Mouse (Mus musculus): ENCODE results near the gene Thoc6. TPM values are rescaled to one million over a fixed set of nuclear protein-coding genes. Genes with fewer than 3 reads are reported as not detected.
A peak's percentile ranks its signal among the peaks of the same experiment; 100 is the strongest.

Gene Thoc6
- total and polyA plus RNA-seq, 3 experiments: 9.6 to 15.3 (median 9.7) TPM

- H3K4me1 ChIP-seq (ENCODE audit: control insufficient read depth, insufficient read depth, low read length): peaks cover 2% of the 10 kb centered on the region
- H3K79me2 ChIP-seq (replicated peaks; ENCODE audit: control insufficient read depth, insufficient read depth, low read length): no peaks in the 10 kb centered on the region
- intact Hi-C loops (cut with DNase I): no loop called here
- no peaks in the 10 kb centered on the region for H3K36me3 ChIP-seq (ENCODE audit: control insufficient read depth, insufficient read depth, low read length)
- peak overlapping the region; percentile 69 for H3K9ac ChIP-seq (ENCODE audit: low read depth, low read length)
- peak overlapping the region; percentile 93 for H3K27ac ChIP-seq
- H3K4me3 ChIP-seq: peak overlapping the region; percentile 67
- peaks cover 6% of the 10 kb centered on the region for H3K27me3 ChIP-seq (ENCODE audit: control insufficient read depth, insufficient read depth, low read length)
- peak; percentile 69 to 71 for DNase-seq
- TF ChIP-seq EP300 (IDR thresholded peaks at IDR 0.05; ENCODE audit: insufficient read depth, low read depth, low read length) (no peak), POLR2A (IDR thresholded peaks at IDR 0.05; ENCODE audit: insufficient read depth, low read depth, low read length) (no peak), CTCF (IDR thresholded peaks at IDR 0.05) (peak; percentile 45)
- 16% methylated on average over 15 of the region's 15 CpGs for WGBS
These were observed 2.0 kb upstream of the Thoc6 start for GRCm38 (mm10) chr17:23675564-23676281.

GRCm38 (mm10) chr17:23675127-23675526 lies 1.4 kb upstream of the Thoc6 start:
- WGBS: 16% methylated on average over 5 of the region's 5 CpGs
- Histone ChIP-seq H3K36me3 (ENCODE audit: control insufficient read depth, insufficient read depth, low read length) (no peaks in the 10 kb centered on the region), H3K27me3 (ENCODE audit: control insufficient read depth, insufficient read depth, low read length) (peaks cover 6% of the 10 kb centered on the region), H3K27ac (peak overlapping the region; percentile 93), H3K9ac (ENCODE audit: low read depth, low read length) (peak overlapping the region; percentile 25; the same call in 1 of the 2 replicates), H3K4me3 (peak overlapping the region; percentile 67), H3K79me2 (replicated peaks; ENCODE audit: control insufficient read depth, insufficient read depth, low read length) (no peaks in the 10 kb centered on the region), H3K4me1 (ENCODE audit: control insufficient read depth, insufficient read depth, low read length) (peaks cover 2% of the 10 kb centered on the region)
- intact Hi-C loops (cut with DNase I): no loop called here
- TF ChIP-seq POLR2A (IDR thresholded peaks at IDR 0.05; ENCODE audit: insufficient read depth, low read depth, low read length) (no peak), EP300 (IDR thresholded peaks at IDR 0.05; ENCODE audit: insufficient read depth, low read depth, low read length) (no peak), CTCF (IDR thresholded peaks at IDR 0.05) (no peak)
- DNase-seq: peak; percentile 69 to 80

GRCm38 (mm10) chr17:23674271-23674952 lies 730 bp upstream of the Thoc6 start:
- 25% methylated on average over 9 of the region's 9 CpGs for whole genome bisulfite sequencing
- H3K27me3 ChIP-seq (ENCODE audit: control insufficient read depth, insufficient read depth, low read length): peaks cover 2% of the 10 kb centered on the region
- H3K4me1 ChIP-seq (ENCODE audit: control insufficient read depth, insufficient read depth, low read length): peaks cover 2% of the 10 kb centered on the region
- no peaks in the 10 kb centered on the region for H3K36me3 ChIP-seq (ENCODE audit: control insufficient read depth, insufficient read depth, low read length)
- no peaks in the 10 kb centered on the region for H3K79me2 ChIP-seq (replicated peaks; ENCODE audit: control insufficient read depth, insufficient read depth, low read length)
- peak overlapping the region; percentile 80 for H3K9ac ChIP-seq (ENCODE audit: low read depth, low read length)
- TF ChIP-seq EP300 (IDR thresholded peaks at IDR 0.05; ENCODE audit: insufficient read depth, low read depth, low read length): no peak
- peak; percentile 38; the same call in 1 of the 2 replicates for TF ChIP-seq POLR2A (IDR thresholded peaks at IDR 0.05; ENCODE audit: insufficient read depth, low read depth, low read length)
- DNase-seq: peak; percentile 51 to 67
- H3K27ac ChIP-seq: peak overlapping the region; percentile 93
- H3K4me3 ChIP-seq: peak overlapping the region; percentile 67
- intact Hi-C loops (cut with DNase I): no loop called here

DNA sequence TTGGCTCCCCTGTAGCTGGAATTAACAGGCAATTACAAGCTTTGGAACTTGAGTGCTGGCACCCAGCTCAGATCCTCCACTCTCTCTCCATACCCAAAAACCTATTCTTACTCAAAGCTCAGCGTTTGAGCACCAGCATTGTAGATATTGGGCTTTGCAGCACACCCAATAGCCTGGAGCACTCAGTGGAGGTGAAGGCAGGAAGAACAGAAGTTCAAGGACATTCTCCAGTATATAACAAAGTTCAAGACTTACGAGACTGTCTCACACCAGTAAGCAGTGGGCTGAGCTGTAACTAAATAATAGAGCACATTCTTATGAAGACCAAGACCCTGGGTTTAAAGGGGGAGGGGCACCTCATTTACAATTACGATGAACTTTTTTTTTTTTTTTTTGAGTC lies 921 bp downstream of the Thoc6 start:
- no peak for DNase-seq
- Histone ChIP-seq H3K79me2 (replicated peaks; ENCODE audit: control insufficient read depth, insufficient read depth, low read length) (no peaks in the 10 kb centered on the region), H3K27ac (no peak overlapping the region), H3K9ac (ENCODE audit: low read depth, low read length) (no peak overlapping the region), H3K4me3 (no peak overlapping the region), H3K4me1 (ENCODE audit: control insufficient read depth, insufficient read depth, low read length) (peaks cover 2% of the 10 kb centered on the region), H3K36me3 (ENCODE audit: control insufficient read depth, insufficient read depth, low read length) (no peaks in the 10 kb centered on the region), H3K27me3 (ENCODE audit: control insufficient read depth, insufficient read depth, low read length) (no peaks in the 10 kb centered on the region)
- TF ChIP-seq EP300 (IDR thresholded peaks at IDR 0.05; ENCODE audit: insufficient read depth, low read depth, low read length) (no peak), CTCF (IDR thresholded peaks at IDR 0.05) (no peak), POLR2A (IDR thresholded peaks at IDR 0.05; ENCODE audit: insufficient read depth, low read depth, low read length) (no peak)
- WGBS: 52% methylated on average over 3 of the region's 3 CpGs
- intact Hi-C loops (cut with DNase I): no loop called here

GRCm38 (mm10) chr17:23671519-23671918 lies 2.2 kb downstream of the Thoc6 start:
- no peak for DNase-seq
- Histone ChIP-seq H3K27me3 (ENCODE audit: control insufficient read depth, insufficient read depth, low read length) (no peaks in the 10 kb centered on the region), H3K4me3 (no peak overlapping the region), H3K4me1 (ENCODE audit: control insufficient read depth, insufficient read depth, low read length) (peaks cover 2% of the 10 kb centered on the region), H3K79me2 (replicated peaks; ENCODE audit: control insufficient read depth, insufficient read depth, low read length) (no peaks in the 10 kb centered on the region), H3K36me3 (ENCODE audit: control insufficient read depth, insufficient read depth, low read length) (no peaks in the 10 kb centered on the region), H3K9ac (ENCODE audit: low read depth, low read length) (no peak overlapping the region), H3K27ac (no peak overlapping the region)
- WGBS: 91% methylated on average over 3 of the region's 3 CpGs
- intact Hi-C loops (cut with DNase I): loop anchor here (2.0 kb wide), 1 partner anchor 129 kb away; no protein-coding TSS in a partner anchor
- TF ChIP-seq CTCF (IDR thresholded peaks at IDR 0.05) (no peak), POLR2A (IDR thresholded peaks at IDR 0.05; ENCODE audit: insufficient read depth, low read depth, low read length) (no peak), EP300 (IDR thresholded peaks at IDR 0.05; ENCODE audit: insufficient read depth, low read depth, low read length) (no peak)

Measured in heart, adult 2 months (tissue).